Mouse (Mus musculus): ENCODE measurements around the gene Gpr153.
"Not testable (repeated sequence)": the region's sequence is repeated elsewhere in the genome, so short reads cannot be mapped to it uniquely, and the experiment has no call there.

The Gpr153 gene

DNA sequence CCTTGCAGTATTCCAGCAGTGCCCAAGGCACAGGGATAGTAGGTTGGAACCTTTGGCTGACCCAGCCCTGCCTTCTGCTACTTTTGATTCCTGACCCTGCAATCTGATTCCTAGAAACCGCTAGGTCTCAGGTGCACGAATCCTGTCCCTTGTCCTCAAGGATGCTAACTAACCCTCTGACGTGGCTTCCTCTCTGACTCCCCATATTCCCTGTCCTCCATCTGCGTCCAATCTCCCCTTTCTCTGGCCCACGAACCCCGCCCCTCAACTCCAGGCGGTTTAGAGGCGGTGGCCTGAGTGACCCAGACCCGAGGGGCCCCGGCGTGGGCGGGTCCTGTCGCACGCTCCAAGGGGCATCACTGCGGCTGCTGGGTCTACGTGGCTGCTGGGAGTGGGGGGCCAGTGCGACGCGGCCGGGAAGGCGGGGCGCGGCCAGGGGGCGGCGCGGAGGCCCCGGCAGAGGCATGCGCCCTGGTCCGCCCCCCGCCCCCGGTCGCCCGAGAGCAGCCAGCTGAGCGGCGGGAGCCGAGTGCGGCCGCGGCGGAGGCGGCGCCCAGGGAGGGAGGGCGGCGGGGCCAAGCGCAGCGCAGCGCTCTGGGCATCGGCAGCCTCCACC lies at the start of gene Gpr153:
Gene Gpr153, plus strand, starts transcription at position 612 of the 616 bp plus-strand sequence.
- ATAC-seq (ENCODE audit: insufficient number of reproducible peaks, low FRiP score, low TSS enrichment): no peak

DNA sequence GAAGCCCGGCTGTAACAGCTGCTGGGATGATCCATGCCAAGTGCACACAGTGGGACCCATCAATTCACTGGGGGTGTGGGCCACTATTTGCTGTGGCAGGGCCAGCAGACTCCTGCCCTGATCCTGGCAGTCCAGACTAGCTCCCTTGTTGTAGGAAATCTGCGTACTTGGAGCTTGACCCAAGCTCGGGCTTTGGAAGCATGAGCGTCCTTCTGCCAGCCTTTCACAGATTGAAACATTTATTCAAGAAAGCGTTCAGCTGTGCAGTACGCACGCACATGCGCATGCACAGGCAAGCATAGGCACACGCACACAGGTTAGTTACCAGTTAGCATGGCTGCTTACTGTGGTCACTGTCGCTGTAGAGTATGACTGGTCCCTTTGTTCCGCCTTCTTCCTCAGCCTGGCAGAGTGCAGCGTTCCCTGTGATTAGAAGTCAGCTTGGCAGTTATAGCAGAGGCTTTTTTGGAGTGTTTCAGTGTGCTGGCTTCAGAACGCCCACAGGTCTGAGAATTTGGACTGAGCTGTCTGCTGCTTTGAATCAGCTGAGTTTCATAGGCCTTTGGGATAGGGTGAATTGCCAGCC lies 47.0 kb upstream of the Gpr153 start:
- ATAC-seq (ENCODE audit: insufficient number of reproducible peaks, low FRiP score, low TSS enrichment): peak; percentile 22; the same call in 1 of the 2 replicates

DNA sequence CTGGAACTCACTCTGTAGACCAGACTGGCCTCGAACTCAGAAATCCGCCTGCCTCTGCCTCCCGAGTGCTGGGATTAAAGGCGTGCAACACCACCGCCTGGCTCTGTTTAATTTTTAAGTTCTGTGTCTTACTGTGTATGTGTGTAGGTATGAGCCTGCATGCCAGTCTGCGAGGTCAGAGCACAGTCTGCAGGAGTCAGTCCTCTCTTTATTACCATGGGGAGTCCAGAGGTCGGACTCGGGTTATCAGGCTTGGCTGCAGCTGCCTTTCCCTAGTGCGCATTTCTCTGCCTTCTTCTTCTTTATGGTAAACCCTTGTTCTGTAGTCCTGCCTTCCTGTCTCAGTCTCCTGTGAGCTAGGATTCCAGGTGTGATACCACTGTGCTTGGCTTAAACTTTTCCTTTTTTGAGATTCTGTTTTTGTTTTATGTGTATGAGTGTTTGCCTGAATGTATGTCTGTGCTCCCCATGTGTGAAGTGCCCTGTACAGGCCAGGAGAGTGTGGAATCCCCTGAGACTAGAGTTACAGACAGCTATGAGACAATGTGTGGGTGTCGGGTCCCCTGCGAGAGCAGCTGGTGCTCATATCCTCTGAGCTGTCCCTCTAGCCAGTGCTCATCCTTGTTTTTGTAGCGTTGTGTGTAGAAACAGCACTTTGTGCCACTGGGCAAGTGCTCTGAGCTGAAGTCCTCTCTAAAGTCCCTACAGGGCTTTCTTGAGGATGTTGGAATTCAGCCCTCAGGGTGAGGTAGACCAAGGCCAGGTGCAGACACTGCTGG lies 46.1 kb upstream of the Gpr153 start:
- ATAC-seq (ENCODE audit: insufficient number of reproducible peaks, low FRiP score, low TSS enrichment): no peak

DNA sequence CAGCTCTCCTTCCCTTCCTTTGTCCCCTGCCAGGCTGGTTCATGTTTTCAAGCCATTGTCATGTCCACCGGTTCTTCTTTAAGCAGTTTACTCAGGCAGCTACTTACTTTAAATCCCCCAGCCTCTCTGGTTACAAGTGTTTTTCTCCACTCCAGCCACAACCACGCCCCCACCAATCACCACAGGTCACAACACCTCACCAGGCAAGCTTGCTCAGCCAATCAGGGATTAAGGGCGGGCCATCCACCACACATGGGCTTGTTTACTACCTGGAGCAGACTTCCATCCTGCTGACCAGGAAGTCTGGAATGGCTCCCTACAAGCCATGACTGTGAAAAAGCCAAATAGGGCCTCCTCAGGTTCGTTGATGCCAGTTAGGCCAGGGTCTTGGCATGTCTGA lies 43.7 kb upstream of the Gpr153 start:
- ATAC-seq (ENCODE audit: insufficient number of reproducible peaks, low FRiP score, low TSS enrichment): not testable (repeated sequence)

DNA sequence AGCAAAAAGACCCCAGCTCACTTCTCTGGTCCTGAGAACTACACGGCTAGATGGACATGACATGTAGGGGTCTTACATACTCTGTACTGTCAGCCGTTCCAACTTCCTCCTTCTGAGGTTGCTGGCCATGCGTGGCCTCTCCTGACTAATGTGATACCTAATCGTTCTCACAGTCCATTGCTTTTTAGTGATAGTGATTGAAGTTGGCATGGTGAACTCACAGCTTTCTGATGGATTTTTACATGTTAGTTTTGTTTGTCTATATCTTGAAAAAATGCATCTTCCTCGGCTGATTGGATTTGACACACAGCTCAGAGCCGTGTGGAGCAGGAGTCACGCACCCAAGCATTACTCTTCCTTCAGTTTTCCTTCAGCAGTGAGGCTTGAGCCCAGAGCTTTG lies 42.7 kb upstream of the Gpr153 start:
- ATAC-seq (ENCODE audit: insufficient number of reproducible peaks, low FRiP score, low TSS enrichment): no peak

DNA sequence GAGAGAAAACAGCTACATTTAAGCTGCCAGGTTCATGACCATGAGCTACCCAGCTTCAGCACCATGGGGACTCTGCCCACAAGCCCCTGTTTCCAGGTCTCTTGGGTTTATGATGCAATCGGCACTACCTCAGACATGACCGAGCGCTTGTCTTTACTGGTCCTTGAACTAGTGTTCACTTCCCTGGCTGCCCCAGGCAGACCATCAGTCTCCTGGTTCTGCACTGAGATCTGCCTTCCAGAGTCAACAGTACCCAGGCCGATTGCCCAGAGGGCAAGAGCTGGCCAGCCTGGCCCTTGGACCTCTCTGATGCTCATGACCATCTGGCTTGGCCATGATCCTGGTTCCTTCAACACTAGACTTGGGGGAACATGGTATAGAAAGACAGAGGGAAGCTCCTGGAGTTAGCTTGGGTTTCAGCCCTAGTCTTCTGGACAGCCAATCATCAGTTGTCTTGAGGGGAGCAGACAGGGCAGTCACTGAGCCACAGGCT lies 41.6 kb upstream of the Gpr153 start:
- peak; percentile 71 for ATAC-seq (ENCODE audit: insufficient number of reproducible peaks, low FRiP score, low TSS enrichment)

DNA sequence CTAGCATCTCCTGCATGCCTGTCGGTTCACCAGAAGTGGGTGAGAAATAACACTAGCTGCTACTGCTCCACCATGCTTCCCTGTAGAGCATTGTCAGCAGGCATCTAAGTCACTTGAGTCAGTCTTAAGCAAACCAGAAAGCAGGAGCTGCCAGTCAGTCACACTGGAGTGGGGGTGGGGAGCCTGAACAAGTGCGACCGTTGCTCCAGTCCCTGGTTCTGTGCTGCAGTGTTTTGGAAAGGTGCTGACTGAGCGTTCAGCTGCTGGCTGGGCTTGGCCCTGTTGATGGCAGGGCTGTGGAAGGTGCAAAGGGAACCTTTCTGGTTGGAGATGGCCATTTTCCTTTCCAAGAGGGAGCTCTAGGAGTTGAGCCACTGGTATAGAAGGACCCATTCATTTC lies 34.1 kb upstream of the Gpr153 start:
- ATAC-seq (ENCODE audit: insufficient number of reproducible peaks, low FRiP score, low TSS enrichment): no peak

DNA sequence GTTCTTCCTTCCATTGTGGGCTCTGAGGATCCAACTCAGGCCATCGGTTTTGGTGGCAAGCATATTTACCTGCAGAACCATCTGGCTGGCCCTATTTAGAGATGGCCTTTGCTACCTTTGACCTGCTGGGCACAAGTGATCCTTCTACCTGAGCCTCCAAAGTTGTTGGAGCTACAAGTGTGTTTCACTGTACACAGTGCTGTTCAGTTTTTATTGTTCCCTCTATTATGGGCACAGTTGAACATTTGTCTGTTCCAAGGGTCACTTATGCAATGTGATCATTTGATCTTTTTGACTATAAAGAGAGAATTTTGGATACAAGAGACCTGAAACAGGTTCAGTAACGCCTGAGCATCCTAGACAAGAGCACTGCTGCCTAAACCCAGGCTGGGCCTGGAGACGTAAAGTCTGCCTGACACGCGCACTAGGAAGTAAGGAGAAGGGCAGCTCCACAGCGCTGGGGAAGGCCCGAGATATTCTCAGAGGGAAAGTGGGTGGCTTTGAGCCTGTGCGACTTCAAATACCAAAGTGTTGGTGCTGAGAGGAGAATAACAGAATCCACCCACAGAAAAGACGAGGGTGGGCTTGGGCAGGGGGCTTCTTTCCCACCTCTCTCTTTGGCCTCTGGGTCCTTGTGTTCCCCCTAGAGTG lies 30.7 kb upstream of the Gpr153 start:
- no peak for ATAC-seq (ENCODE audit: insufficient number of reproducible peaks, low FRiP score, low TSS enrichment)

DNA sequence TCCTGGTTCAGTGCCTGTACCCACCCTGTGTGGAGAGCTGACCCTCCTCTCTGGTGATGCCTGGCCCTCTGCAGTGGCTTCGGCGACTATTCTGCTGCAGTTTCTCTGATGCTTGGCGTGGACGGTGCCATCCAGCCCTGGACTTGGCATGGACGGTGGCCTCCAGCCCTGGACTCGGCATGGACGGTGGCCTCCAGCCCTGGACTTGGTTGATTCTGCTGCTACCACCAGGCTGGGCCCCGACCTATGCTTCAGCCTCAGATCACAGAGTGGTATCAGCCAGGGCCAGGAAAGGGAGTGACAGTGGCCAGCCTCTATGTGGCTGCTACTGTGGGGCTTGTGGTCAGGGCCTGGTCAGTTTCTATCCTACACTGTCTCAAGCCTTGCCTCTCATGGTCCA lies 30.1 kb upstream of the Gpr153 start:
- ATAC-seq (ENCODE audit: insufficient number of reproducible peaks, low FRiP score, low TSS enrichment): no peak

DNA sequence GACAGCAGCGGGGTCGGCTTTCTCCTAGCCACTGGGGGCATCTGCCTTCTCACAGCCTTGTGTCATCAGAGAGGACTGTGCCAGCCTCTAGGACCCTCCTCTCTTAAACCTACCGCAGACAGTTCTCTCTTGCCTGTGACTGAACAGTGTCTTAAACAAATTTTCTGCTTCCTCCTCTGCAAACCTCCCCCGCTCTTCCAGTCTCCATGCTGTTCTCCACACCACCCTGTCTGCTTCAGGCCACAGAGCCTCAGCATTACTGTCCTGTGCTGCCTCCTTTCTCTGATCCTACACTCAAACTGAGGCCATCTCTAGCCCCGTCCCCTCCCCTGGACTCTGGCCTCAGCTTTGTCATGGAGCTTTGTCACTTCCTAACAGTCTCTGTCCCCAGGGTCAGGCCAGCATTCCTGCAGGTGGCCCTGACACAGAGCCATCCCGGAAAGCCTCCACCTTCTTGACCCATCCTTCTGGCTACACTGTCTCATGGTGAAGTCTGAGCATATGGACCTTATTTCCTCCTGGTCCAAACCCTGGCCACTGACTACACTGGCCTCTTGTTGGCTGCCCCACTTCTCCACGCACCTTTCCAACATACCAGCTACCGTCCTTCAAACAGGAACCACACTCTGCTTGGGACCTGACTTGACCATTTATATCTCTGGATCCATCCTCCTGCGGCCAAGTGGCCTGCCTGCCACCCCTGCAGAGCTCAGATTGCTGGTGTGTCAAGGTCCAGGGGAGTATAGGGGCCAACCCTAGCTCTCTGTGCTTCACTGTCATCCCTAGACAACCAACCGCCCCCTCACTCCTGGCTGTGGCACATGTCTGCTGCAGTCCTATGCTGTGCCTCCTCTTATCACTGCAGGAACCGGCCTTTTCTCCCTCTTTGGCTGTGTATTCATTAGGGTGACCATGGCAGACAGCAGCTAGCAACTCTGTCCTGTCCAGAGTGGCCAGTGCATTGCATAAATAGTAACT lies 29.2 kb upstream of the Gpr153 start:
- peak; percentile 34; the same call in 1 of the 2 replicates for ATAC-seq (ENCODE audit: insufficient number of reproducible peaks, low FRiP score, low TSS enrichment)

DNA sequence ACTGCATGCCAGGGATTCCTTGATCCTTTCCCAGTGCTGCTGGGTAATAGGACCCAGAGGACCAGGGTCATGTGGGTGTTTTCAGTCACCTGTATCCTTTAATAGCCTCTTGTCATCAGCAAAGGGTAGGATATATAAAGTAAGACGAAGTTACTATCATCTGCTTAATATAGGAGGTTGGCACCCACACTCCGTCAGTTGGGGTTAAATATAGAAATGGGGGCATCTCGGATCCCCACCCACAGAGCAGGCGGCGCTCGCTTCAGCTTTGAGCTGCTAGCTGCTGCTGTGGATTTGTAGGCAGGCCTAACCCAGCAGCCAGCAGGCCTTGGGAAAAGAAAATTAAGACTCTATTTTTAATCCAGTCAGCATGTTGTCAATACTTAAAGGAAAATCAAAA lies 28.0 kb upstream of the Gpr153 start:
- ATAC-seq (ENCODE audit: insufficient number of reproducible peaks, low FRiP score, low TSS enrichment): no peak

DNA sequence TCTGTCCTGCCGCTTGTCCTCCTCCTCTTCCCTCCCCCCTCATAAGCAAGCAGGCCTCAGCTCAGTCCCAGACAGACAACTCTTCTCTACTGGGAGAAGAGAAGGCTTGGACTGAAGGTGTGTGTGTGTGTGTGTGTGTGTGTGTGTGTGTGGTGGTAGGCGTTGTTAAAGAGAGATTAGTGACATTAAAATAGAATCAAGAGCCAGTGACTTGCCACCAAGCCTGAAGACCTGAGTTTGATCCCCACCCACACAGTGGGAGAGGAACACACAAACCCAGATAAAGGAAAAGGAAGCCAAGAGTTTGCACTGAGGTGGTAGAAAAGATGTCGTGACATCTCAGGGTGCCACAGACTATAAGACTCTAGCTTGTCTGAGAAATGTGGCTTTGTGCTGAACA lies 26.8 kb upstream of the Gpr153 start:
- no peak for ATAC-seq (ENCODE audit: insufficient number of reproducible peaks, low FRiP score, low TSS enrichment)

DNA sequence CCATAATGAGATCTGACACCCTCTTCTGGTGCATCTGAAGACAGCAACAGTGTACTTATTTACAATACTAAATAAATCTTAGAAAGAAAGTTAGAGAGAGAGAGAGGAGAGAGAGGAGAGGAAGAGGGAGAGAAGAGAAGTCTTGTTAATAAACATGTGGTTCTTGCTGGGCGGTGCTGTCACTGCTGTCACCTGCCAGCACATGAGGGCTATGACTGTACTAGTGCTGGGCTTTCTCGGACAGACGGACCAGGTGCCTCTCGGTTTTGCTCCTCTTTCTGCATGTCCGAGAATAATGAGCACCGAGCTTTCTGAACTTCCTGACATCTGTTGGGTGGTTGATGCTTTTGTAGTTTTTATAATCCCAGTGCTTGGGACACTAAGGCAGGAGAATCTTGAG lies 23.4 kb upstream of the Gpr153 start:
- no peak for ATAC-seq (ENCODE audit: insufficient number of reproducible peaks, low FRiP score, low TSS enrichment)

DNA sequence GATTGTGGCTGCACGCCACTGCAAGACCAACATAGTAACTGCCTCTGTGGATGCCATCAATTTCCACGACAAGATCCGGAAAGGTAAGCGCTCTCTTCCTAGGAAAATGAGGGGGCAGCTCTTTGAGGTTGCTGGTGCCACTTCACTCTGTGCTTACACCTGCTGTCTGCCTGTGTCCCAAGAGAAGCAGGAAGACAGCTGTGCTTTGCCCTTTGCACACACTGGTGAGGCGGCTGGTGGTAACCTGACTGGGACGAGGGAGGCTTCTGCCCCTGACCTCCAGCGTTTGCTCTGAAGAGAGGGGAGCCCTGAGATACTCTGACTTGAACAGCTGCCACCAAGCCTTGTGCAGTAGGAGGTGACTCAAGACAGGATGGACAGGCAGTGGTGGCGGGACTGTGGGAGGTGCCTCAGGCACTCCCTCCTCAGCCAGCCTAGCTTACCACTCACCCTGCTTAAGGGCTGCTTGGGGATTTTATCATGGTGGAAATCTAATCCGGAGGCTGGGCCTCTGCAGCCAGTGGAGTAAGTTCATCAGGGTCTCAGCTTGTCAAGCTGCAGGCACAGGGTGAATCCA lies 20.8 kb upstream of the Gpr153 start:
- no peak for ATAC-seq (ENCODE audit: insufficient number of reproducible peaks, low FRiP score, low TSS enrichment)

DNA sequence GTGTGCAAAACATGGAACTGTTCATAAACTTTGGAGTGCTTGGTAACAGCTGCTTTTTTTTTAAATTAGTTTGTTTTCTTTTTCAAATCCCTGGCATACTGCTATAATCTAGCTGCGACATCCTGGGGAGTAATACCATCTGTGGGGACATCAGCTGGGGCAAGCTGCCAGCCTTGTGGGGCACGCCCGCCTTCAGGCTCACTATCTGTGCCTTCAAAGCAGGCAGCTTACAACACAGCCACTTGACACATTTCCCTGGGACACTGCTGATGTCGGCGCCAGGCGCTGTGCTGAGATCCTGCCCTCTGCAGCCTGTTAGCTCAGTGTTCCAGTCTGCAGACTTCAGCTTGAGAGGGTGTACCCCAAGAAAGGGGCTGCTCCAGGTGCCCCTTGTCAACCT lies 17.0 kb upstream of the Gpr153 start:
- ATAC-seq (ENCODE audit: insufficient number of reproducible peaks, low FRiP score, low TSS enrichment): peak; percentile 47; the same call in 1 of the 2 replicates

DNA sequence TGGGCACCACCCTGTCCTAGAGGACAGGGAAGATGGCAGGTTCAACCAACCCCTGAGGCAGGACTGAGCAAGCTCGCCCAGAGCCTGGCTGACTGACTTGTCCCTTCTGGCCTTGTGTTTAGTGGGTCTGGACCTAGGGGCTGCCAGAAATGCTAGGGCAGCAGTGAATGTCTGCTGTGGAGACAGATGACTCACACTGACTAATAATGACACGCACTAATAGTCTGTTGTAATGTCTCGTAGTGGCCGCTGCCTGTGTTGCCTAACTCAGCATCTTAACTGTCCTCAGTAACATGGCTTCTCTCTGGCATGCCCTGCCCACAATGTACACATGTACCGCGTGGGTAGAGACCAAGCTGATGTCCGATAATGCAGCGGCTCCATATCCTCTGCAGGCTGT lies 13.6 kb upstream of the Gpr153 start:
- ATAC-seq (ENCODE audit: insufficient number of reproducible peaks, low FRiP score, low TSS enrichment): no peak

DNA sequence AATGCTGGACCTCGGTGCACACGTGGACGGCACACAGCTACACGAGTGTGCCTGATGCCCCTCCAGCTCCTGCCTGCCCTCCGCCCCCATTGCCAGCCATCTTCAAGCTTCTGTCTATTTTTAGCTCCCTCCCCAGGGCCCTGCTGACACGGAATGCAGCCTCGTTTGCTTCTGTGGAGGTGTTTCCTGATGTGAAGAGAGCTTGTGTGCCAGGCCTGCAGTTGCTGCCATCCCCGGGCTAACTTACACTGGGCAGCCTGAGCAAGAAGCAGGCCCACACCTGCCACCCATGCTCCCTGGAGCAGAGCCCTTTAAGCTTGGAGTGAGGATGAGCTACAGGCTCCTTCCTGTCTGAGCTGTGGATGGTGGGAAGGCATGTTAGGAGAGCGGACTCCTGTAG lies 11.8 kb upstream of the Gpr153 start:
- no peak for ATAC-seq (ENCODE audit: insufficient number of reproducible peaks, low FRiP score, low TSS enrichment)

DNA sequence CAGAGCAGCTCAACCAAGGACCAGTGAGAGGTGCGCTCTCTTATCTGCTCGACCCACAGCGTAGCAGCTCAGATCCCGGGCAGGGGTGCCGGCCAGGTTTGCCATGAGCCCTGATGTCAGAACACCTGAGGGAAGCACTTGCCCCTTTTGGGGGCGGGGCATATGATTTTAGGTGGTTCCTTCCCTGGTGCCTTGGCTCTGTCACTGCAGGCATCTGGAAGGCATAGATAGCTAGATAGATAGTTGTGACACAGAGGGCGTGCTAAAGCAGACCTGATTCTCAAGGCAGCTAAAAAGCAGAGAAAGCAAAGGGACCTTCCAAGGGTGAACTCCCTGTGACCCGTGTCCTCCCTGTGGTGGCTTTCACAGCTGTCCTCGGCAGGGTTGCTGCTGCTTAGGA lies 10.9 kb upstream of the Gpr153 start:
- ATAC-seq (ENCODE audit: insufficient number of reproducible peaks, low FRiP score, low TSS enrichment): no peak

DNA sequence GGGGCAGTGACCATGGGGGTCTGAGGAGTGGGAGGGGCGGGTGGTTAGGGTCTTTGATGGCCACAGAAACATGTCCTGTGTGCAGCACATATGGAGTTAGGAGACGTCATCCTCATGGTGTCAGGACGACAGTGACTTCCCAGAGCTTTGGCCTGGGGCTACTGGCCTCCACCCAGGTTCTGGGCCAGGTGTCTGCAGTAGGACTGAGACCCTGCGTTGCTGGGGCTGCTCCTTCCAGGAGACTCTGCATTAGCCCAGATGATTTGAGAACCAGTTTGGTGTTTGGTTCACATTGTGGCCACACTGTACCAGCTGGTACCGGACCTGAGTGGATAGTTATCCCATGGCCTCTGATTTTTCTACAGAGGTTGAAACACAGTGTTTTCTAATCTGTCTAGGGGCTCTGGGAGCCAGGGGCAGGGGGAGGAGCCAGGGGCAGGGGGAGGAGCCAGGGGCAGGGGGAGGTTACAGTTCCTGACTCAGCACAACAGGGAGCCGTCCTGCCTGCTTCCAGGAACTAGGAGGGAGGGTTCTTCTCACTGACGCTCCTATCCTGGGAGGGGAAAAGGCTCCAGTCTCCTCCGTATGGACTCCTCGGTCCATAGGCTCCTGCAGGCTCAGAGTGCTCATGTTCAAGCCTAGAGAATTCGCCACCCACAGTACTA lies 10.4 kb upstream of the Gpr153 start:
- ATAC-seq (ENCODE audit: insufficient number of reproducible peaks, low FRiP score, low TSS enrichment): no peak
